Mouse (Mus musculus) limb, embryonic 11.5 days (tissue): ENCODE data around the gene 1110032A03Rik. TPM values are rescaled to one million over a fixed set of nuclear protein-coding genes. Genes with fewer than 3 reads are reported as not detected.

Experiments used
- ATAC-seq: fragments of 200-750 bp; cut with Nextera tagmentation; 2 replicates; pipeline ENCODE4 v1.8.0; 2017; ENCODE audit warnings: low read depth; ENCODE audit not compliant: insufficient number of reproducible peaks, low FRiP score, low TSS enrichment
- DNase-seq: peaks from one replicate; pipeline ENCODE4 v3.0.0-alpha.2; 2015; ENCODE audit warnings: low spot score
- H3K27ac ChIP-seq: fragments of 300-500 bp; sonication (generic); replicated peaks from 2 replicates; pipeline ENCODE4 v1.5.1; 2014; ENCODE audit warnings: low read depth, mild to moderate bottlenecking, low read length
- H3K27me3 ChIP-seq: fragments of 300-500 bp; sonication (generic); 2 replicates; pipeline ENCODE4 v1.6.1; 2014; ENCODE audit warnings: mild to moderate bottlenecking, low read length, mixed read lengths; ENCODE audit not compliant: control insufficient read depth, insufficient read depth
- H3K36me3 ChIP-seq: fragments of 300-500 bp; sonication (generic); 2 replicates; pipeline ENCODE4 v1.6.1; 2014; ENCODE audit warnings: mild to moderate bottlenecking, low read length, moderate library complexity, mixed read lengths; ENCODE audit not compliant: control insufficient read depth, insufficient read depth
- H3K4me1 ChIP-seq: fragments of 300-500 bp; sonication (generic); 2 replicates; pipeline ENCODE4 v1.6.1; 2014; ENCODE audit warnings: low read length, mixed read lengths; ENCODE audit not compliant: control insufficient read depth, insufficient read depth
- H3K4me2 ChIP-seq: fragments of 300-500 bp; sonication (generic); 2 replicates; pipeline ENCODE4 v1.6.1; 2014; ENCODE audit warnings: low read depth, mild to moderate bottlenecking, moderate library complexity; ENCODE audit not compliant: severe bottlenecking
- H3K4me3 ChIP-seq: fragments of 300-500 bp; sonication (generic); 2 replicates; pipeline ENCODE4 v1.5.1; 2014; ENCODE audit warnings: low read depth, low read length
- H3K9ac ChIP-seq: fragments of 300-500 bp; sonication (generic); 2 replicates; pipeline ENCODE4 v1.6.1; 2014; ENCODE audit warnings: mild to moderate bottlenecking, low read length
- H3K9me3 ChIP-seq: fragments of 300-500 bp; sonication (generic); 2 replicates; pipeline ENCODE4 v1.6.1; 2016; ENCODE audit warnings: low read length; ENCODE audit not compliant: control insufficient read depth
- WGBS: fragments of 180-500 bp; shearing (Covaris S2); extraction: QIAGEN DNeasy Blood & Tissue Kit; methylation state at CpG from one replicate; pipeline ENCODE4 v1.1.7; 2014; 5-methylcytosine and 5-hydroxymethylcytosine counted together
- polyA plus RNA-seq: library from polyadenylated mRNA; unstranded; fragments of >200 nt; fragmentation: Nextera tagmentation; extraction: Ambion mirVana; gene quantifications from 2 replicates; pipeline ENCODE4 v1.2.1, GENCODE M21; 2014

Gene 1110032A03Rik
- polyA plus RNA-seq, 1 experiment from 2014 or later = 30.7 TPM

GRCm38 (mm10) chr9:50813796-50814195 lies 38.5 kb upstream of the 1110032A03Rik start:
- Histone ChIP-seq H3K4me1 (no peaks in the 10 kb centered on the region), H3K4me2 (no peak overlapping the region), H3K36me3 (peaks cover 12% of the 10 kb centered on the region), H3K27ac (no peak overlapping the region), H3K9ac (no peak overlapping the region), H3K4me3 (no peak overlapping the region), H3K9me3 (no peaks in the 10 kb centered on the region), H3K27me3 (no peaks in the 10 kb centered on the region)
- WGBS = 92% methylated on average over 5 of the region's 5 CpGs
- ATAC-seq (no peak), DNase-seq (no peak)

- no peaks in the 10 kb centered on the region for H3K4me1 ChIP-seq
- no peak overlapping the region for H3K27ac ChIP-seq
- H3K4me2 ChIP-seq = no peak overlapping the region
- ATAC-seq = no peak
- no peak for DNase-seq
- 82% methylated on average over 2 of the region's 2 CpGs for WGBS
- H3K27me3 ChIP-seq = no peaks in the 10 kb centered on the region
- peaks cover 12% of the 10 kb centered on the region for H3K36me3 ChIP-seq
- no peak overlapping the region for H3K9ac ChIP-seq
- H3K9me3 ChIP-seq = no peaks in the 10 kb centered on the region
- no peak overlapping the region for H3K4me3 ChIP-seq
These were observed 36.4 kb upstream of the 1110032A03Rik start for GRCm38 (mm10) chr9:50811746-50812145.

- Histone ChIP-seq H3K4me1 (no peaks in the 10 kb centered on the region), H3K9me3 (no peaks in the 10 kb centered on the region), H3K36me3 (peaks cover 10% of the 10 kb centered on the region), H3K4me3 (no peak overlapping the region), H3K27ac (no peak overlapping the region), H3K4me2 (no peak overlapping the region), H3K27me3 (no peaks in the 10 kb centered on the region), H3K9ac (no peak overlapping the region)
- ATAC-seq = no peak
- WGBS = 97% methylated on average over 7 of the region's 7 CpGs
- no peak for DNase-seq
These were observed 35.9 kb upstream of the 1110032A03Rik start for GRCm38 (mm10) chr9:50811187-50811586.

DNA sequence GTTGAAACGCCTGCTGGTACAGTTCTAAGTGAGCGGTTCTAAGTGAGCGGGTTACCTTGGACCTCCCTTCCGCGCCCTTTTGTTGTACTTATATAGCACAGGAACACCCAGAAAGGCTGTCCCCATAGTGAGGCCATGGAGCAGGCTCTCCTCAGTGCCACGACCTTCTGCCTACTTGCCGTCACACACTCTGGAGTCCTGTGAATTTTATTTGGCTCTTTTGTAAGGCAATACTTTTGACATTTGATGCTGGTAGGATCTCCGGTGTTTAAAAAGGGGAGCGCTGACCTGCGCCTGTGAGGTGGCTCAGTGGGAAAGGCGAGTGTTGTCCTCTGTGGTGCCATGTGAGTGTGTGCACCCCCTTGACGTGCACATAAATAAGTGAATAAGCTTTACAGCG lies 33.8 kb upstream of the 1110032A03Rik start:
- no peaks in the 10 kb centered on the region for H3K27me3 ChIP-seq
- WGBS = 91% methylated on average over 13 of the region's 13 CpGs
- H3K4me3 ChIP-seq = no peak overlapping the region
- H3K4me1 ChIP-seq = no peaks in the 10 kb centered on the region
- no peak overlapping the region for H3K4me2 ChIP-seq
- no peaks in the 10 kb centered on the region for H3K9me3 ChIP-seq
- DNase-seq = no peak
- ATAC-seq = no peak
- H3K9ac ChIP-seq = no peak overlapping the region
- H3K36me3 ChIP-seq = peaks cover 9% of the 10 kb centered on the region
- no peak overlapping the region for H3K27ac ChIP-seq

DNA sequence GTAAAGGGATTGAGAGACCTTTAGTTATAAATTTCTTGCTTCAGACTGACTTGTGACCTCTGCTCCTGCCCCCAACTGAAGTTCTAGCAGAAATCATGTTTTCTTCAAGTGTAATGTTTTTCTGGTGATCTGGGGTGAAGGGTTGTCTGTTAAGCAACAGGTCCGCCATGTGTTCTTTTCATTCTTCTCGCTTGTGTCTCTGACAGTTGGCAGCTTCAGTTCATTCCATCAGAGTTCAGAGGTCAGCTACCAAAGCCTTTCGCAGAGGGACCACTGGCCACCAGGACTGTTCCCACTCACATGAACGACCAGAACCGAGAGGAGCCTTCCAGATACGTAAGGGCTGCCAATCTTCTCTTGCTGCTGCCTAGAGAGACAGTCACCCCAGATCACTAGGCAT lies 33.2 kb upstream of the 1110032A03Rik start:
- H3K36me3 ChIP-seq = peaks cover 6% of the 10 kb centered on the region
- no peak overlapping the region for H3K4me2 ChIP-seq
- no peak overlapping the region for H3K9ac ChIP-seq
- H3K4me3 ChIP-seq = no peak overlapping the region
- WGBS = 91% methylated on average over 6 of the region's 6 CpGs
- H3K27me3 ChIP-seq = no peaks in the 10 kb centered on the region
- no peaks in the 10 kb centered on the region for H3K9me3 ChIP-seq
- H3K4me1 ChIP-seq = no peaks in the 10 kb centered on the region
- H3K27ac ChIP-seq = no peak overlapping the region
- DNase-seq = no peak
- no peak for ATAC-seq

DNA sequence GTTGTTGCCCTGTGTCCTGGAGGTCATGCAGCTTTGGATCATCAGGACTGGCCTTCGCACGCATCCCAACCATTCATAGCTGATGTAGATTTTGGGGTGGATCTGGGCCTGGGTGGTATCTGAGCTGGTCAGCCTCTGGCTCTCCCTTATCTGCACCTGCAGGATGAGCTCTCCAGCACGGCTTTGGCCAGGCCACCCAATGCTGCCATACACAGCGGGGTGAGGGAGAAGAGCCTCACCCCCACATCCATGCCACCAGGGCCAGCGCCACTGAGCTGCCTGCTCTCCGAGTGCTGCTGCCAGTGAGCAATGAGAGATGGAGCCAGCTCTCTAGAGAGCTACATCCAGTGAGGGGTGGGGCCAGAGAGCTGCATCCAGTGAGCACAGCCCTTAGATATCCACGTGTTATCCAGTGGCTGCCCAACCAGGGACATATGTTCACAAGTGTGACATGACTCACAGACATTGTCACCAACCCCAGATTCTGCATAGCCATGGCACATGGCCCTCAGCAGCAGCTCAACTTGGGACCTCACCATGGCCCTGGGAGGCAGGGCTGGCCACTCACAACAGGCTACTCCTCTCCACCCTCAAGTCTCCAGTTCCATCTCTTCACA lies 27.8 kb upstream of the 1110032A03Rik start:
- 0 out of 2 replicates have a peak, but pooled peaks have one; percentile 57 for ATAC-seq
- H3K9me3 ChIP-seq = no peaks in the 10 kb centered on the region

GRCm38 (mm10) chr9:50800985-50801384 lies 25.7 kb upstream of the 1110032A03Rik start:
- DNase-seq (peak; percentile 31), ATAC-seq (no peak)
- H3K9me3 ChIP-seq = no peaks in the 10 kb centered on the region
- no peak overlapping the region for H3K27ac ChIP-seq
- WGBS = 66% methylated on average over 2 of the region's 2 CpGs
- no peaks in the 10 kb centered on the region for H3K4me1 ChIP-seq
- H3K27me3 ChIP-seq = no peaks in the 10 kb centered on the region
- no peak overlapping the region for H3K4me2 ChIP-seq
- peaks cover 3% of the 10 kb centered on the region; the same call in 1 of the 2 replicates for H3K36me3 ChIP-seq
- no peak overlapping the region for H3K9ac ChIP-seq
- no peak overlapping the region for H3K4me3 ChIP-seq

More for the DNA sequence above, 27.8 kb upstream of the 1110032A03Rik start:
- no peak overlapping the region for H3K4me2 ChIP-seq
- 86% methylated on average over 7 of the region's 7 CpGs for WGBS
- H3K9ac ChIP-seq = no peak overlapping the region
- no peak overlapping the region for H3K4me3 ChIP-seq
- H3K4me1 ChIP-seq = no peaks in the 10 kb centered on the region
- peaks cover 3% of the 10 kb centered on the region; the same call in 1 of the 2 replicates for H3K36me3 ChIP-seq
- no peak for DNase-seq
- no peaks in the 10 kb centered on the region for H3K27me3 ChIP-seq
- no peak overlapping the region for H3K27ac ChIP-seq

- Histone ChIP-seq H3K27me3 (no peaks in the 10 kb centered on the region), H3K4me3 (no peak overlapping the region), H3K9me3 (no peaks in the 10 kb centered on the region), H3K4me2 (no peak overlapping the region), H3K27ac (no peak overlapping the region), H3K36me3 (peaks cover 1% of the 10 kb centered on the region; the same call in 1 of the 2 replicates), H3K9ac (no peak overlapping the region), H3K4me1 (no peaks in the 10 kb centered on the region)
- ATAC-seq (no peak), DNase-seq (no peak)
- 85% methylated on average over 5 of the region's 5 CpGs for WGBS
These were observed 23.0 kb upstream of the 1110032A03Rik start for GRCm38 (mm10) chr9:50798368-50798767.

GRCm38 (mm10) chr9:50797641-50798040 lies 22.3 kb upstream of the 1110032A03Rik start:
- no peaks in the 10 kb centered on the region for H3K27me3 ChIP-seq
- no peaks in the 10 kb centered on the region for H3K4me1 ChIP-seq
- WGBS = 94% methylated on average over 7 of the region's 7 CpGs
- no peak overlapping the region for H3K9ac ChIP-seq
- DNase-seq (no peak), ATAC-seq (no peak)
- H3K27ac ChIP-seq = no peak overlapping the region
- peaks cover 2% of the 10 kb centered on the region; the same call in 1 of the 2 replicates for H3K36me3 ChIP-seq
- H3K9me3 ChIP-seq = no peaks in the 10 kb centered on the region
- H3K4me2 ChIP-seq = no peak overlapping the region
- H3K4me3 ChIP-seq = no peak overlapping the region
